Mouse (Mus musculus) spleen, adult 2 months (tissue): ENCODE measurements at regions not wholly inside any gene's neighbourhood (a gene's known extent, or its start where the extent isn't known, plus 50 kb on each side); places are given as distances from the start of the nearest gene placed in this dataset.

Source experiments
- CTCF ChIP-seq: fragments of 200-500 bp; IDR thresholded peaks from 2 replicates; pipeline ENCODE4 v1.5.1; 2011; ENCODE audit warnings: mild to moderate bottlenecking, inconsistent platforms; ENCODE audit not compliant: insufficient read depth, insufficient read length, insufficient replicate concordance; ENCODE audit errors: extremely low read depth
- POLR2A ChIP-seq: fragments of 200-500 bp; IDR thresholded peaks from 2 replicates; pipeline ENCODE4 v1.6.1; 2011; ENCODE audit warnings: low read depth, low read length, inconsistent platforms

- TF ChIP-seq POLR2A (no peak), CTCF (no peak)
These were observed 69.0 kb upstream of the Unc5a start for GRCm38 (mm10) chr13:54880204-54880603.
